Mouse (Mus musculus): ENCODE data around the gene Tmem101.
A peak's percentile ranks its signal among the peaks of the same experiment; 100 is the strongest.

Gene Tmem101

DNA sequence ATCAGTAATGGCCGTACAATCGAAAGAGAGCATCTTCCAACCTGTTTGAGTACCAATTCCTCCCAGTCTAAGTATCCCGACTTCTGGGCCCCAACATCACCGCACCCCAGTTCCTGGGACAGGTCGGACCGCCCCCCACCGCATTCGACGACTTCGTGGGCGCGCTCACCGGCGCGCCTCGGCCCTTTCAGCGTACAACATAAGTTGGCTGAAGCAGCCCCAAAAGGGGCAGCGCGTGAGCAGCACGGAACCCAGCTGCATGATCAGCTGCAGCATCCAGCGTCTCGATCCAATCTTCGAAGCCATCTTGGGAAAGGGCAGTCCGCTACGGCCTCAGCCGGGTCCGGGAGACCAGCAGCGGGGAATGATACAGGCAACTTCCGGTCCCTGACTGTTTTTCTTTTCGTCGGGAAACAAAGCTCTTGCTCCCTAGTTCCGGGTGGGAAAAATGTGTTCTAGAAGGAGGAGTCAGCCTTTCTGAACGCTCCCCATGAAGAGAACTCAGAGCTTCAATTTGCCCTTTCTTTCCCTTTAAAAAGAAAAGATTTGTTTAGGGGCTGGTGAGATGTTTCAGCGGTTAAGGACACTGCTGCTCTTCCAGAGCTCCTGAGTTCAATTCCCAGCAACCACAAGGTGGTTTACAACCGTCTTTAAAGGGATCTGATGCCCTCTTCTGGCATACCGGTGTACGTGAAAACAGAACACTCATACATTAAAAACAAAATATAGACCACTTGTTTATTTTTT lies at the start of gene Tmem101:
Tmem101 (minus strand) TSS at position 366 of the 747 bp plus-strand sequence.
- peak; percentile 74; the same call in 1 of the 2 replicates for ATAC-seq (ENCODE audit: insufficient number of reproducible peaks, low FRiP score, low TSS enrichment)

GRCm38 (mm10) chr11:102201408-102201821 lies 45.2 kb upstream of the Tmem101 start:
- no peak for ATAC-seq (ENCODE audit: insufficient number of reproducible peaks, low FRiP score, low TSS enrichment)

GRCm38 (mm10) chr11:102199856-102200255 lies 43.7 kb upstream of the Tmem101 start:
- no peak for ATAC-seq (ENCODE audit: insufficient number of reproducible peaks, low FRiP score, low TSS enrichment)

GRCm38 (mm10) chr11:102198245-102198644 lies 42.0 kb upstream of the Tmem101 start:
- ATAC-seq (ENCODE audit: insufficient number of reproducible peaks, low FRiP score, low TSS enrichment), result no peak

GRCm38 (mm10) chr11:102196018-102196797 lies 40.0 kb upstream of the Tmem101 start:
- ATAC-seq (ENCODE audit: insufficient number of reproducible peaks, low FRiP score, low TSS enrichment), result no peak

DNA sequence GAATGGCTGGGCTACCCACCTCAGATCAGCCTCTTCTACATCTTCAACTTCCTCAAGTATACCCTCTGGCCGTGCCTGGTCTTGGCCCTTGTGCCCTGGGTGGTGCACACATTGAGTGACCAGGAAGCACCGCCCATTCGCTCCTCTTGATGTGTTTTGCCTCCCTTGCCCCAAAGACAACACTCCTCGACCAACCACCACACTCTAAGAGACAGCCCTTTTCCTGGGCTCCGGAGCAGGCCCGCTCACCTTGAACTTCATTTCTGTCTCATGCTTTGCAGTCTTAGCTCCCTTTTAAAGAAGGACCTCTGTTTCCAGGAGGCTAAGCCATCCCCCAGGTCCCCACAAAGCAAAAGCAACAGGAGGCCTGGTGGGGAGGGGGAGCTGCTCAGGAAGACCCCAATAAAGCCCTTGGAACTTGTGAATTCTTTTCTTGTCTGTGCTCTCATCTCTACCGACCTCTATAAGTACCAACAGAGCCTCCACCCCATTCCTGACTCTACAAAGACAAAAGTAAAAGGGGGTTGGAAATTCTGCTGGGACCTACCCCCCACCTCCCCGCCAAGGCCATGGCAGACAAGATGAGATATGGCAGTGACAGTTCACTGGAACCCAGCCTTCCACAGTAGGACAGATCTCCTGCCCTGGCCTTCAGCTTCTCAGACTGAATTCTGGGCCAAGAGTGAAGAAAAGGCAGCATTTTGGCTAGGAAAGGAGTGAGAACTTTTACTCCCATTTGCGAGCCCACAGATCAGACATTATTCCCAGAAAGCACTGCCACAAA lies 37.6 kb upstream of the Tmem101 start:
- ATAC-seq (ENCODE audit: insufficient number of reproducible peaks, low FRiP score, low TSS enrichment), result no peak

- no peak for ATAC-seq (ENCODE audit: insufficient number of reproducible peaks, low FRiP score, low TSS enrichment)
Observed at GRCm38 (mm10) chr11:102190848-102191247, 34.6 kb upstream of the Tmem101 start.

GRCm38 (mm10) chr11:102189461-102190436 lies 33.5 kb upstream of the Tmem101 start, which contains the start of gene G6pc3:
G6pc3 (plus strand) TSS chr11:102189620.
- peak; percentile 67; the same call in 1 of the 2 replicates for ATAC-seq (ENCODE audit: insufficient number of reproducible peaks, low FRiP score, low TSS enrichment)

- no peak for ATAC-seq (ENCODE audit: insufficient number of reproducible peaks, low FRiP score, low TSS enrichment)
Observed at GRCm38 (mm10) chr11:102188980-102189379, 32.8 kb upstream of the Tmem101 start.

DNA sequence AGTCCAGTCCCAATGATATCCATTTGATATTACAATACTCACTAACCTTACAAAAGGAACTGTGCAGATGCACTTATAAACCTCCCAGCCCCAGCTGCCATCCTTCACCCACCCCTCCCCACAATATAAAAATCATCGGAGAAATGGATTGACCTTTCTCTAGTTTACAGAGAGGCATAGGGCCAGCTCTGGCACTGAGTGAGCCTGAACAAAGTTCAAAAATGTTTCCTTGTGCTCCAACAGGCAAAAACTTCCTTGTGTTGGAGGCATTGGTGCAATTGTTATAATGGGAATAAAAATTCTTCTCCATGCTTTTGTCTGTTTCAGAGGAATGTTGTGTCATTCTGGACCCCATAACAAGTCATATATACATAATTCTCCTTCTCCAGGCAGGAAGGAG lies 30.0 kb upstream of the Tmem101 start:
- ATAC-seq (ENCODE audit: insufficient number of reproducible peaks, low FRiP score, low TSS enrichment), result no peak

- no peak for ATAC-seq (ENCODE audit: insufficient number of reproducible peaks, low FRiP score, low TSS enrichment)
Observed at GRCm38 (mm10) chr11:102185677-102186076, 29.5 kb upstream of the Tmem101 start.

DNA sequence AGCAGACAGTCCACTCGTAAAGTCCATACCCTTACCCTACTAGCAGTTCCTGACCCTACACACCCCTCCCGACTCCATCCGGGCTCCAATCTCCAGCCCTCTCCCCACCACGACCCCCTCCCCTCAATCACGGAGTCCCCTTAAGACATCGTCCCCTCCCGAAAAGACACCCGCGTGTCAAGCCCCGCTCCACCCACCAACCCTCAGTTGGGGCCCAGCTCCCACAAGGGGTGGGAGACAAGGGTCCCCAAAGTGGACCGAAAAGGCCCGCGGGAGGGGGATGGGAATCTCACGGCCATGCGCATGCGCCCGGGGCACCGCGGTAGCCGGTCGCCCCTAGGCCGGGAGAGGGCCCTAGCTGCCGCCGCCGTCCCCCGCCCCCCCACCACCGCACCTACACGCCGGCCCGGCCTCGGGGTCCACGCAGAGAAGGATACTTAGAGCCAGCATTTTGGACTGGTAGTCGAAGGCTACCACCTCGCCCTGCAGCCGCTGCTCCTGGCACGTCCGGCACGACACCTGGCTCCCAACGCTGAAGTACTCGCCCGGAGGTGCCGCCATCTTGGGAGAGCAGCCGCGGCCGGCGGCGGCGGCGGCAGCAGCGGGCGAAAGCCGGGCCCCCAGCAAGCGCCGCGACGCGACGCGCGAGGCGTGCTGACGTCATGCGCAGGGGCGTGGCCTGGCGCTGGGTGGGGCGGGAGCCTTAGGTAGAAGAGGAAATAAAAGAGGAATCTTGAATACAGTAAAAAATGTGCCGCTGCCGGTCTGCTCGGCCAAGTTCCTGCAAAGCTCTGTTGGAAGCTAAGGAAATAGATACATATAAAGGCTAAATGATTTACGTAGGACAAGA lies 28.7 kb upstream of the Tmem101 start, which contains the start of gene Lsm12:
Lsm12 (minus strand) TSS at position 651 of the 850 bp plus-strand sequence.
- peak; percentile 72; the same call in 1 of the 2 replicates for ATAC-seq (ENCODE audit: insufficient number of reproducible peaks, low FRiP score, low TSS enrichment)

DNA sequence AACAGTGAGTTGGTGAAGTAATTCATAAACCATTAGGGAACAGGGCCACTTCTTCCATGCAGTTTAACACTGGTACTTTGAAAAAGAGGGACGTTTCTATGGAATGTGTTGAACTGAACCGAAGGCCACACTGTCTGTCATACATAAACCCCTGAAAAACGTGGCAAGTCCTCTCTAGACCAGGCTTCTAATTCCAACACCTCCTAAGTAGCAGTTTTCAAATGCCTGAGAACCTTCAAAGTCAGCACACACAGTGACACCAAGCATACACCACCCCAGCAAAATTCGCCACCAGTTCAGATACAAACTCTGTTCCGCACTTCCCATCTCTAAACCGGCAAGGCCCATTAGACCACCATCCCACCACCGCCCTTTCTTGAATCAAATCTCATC lies 28.0 kb upstream of the Tmem101 start:
- no peak for ATAC-seq (ENCODE audit: insufficient number of reproducible peaks, low FRiP score, low TSS enrichment)

DNA sequence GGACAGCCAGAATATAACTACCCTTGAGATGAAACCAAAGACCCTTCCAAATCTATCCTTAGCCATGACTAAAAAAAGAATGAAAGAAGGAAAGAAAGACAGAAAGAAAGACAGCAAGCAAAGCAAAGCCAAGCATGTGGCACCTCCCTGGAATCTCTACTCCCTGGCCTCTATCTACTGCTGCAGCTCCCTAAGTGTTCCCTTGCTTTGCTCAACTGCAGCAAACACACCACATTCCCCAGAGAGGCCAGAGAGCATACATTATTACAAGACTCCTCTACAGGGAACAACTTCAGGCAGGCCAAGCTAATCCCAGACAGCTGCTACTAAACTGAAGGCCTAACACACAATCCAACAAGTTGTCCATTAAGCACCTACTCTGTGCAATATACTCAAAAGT lies 23.6 kb upstream of the Tmem101 start:
- no peak for ATAC-seq (ENCODE audit: insufficient number of reproducible peaks, low FRiP score, low TSS enrichment)

DNA sequence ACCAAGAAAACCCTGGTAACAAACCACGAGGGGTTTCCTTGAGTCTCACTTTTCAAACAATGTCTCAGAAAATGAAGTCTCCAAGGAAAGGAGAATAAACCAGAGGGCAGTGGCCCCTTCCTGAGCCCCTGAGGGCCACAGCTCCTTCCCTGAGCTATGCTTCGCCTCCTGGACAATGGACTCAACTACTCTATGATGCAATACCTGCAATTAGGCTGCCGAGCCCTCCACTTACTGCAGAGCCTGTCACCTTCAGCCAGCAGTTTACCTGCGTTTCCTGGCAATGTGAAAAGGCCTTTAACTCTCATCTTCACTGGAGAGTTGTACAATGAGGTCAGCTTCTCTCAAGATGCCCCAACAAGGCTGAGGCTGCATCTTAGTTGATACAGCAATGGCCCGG lies 12.5 kb upstream of the Tmem101 start:
- no peak for ATAC-seq (ENCODE audit: insufficient number of reproducible peaks, low FRiP score, low TSS enrichment)

- no peak; the same call in 1 of the 2 replicates for ATAC-seq (ENCODE audit: insufficient number of reproducible peaks, low FRiP score, low TSS enrichment)
Observed at GRCm38 (mm10) chr11:102167539-102167938, 11.3 kb upstream of the Tmem101 start.

- no peak; the same call in 1 of the 2 replicates for ATAC-seq (ENCODE audit: insufficient number of reproducible peaks, low FRiP score, low TSS enrichment)
Observed at GRCm38 (mm10) chr11:102165971-102166722, 9.9 kb upstream of the Tmem101 start.

GRCm38 (mm10) chr11:102159781-102160180 lies 3.6 kb upstream of the Tmem101 start:
- no peak for ATAC-seq (ENCODE audit: insufficient number of reproducible peaks, low FRiP score, low TSS enrichment)

Data from cerebellum, adult (tissue).